Mouse (Mus musculus) olfactory bulb, adult 2 months (tissue): ENCODE data around the gene Ripor3. TPM values are rescaled to one million over a fixed set of nuclear protein-coding genes. Genes with fewer than 3 reads are reported as not detected.

ENCODE experiments used
- H3K27ac ChIP-seq: fragments of 200-500 bp; 2 replicates; pipeline ENCODE4 v1.5.1; 2012; ENCODE audit warnings: low read depth, low read length; ENCODE audit not compliant: insufficient read depth
- H3K4me1 ChIP-seq: fragments of 200-500 bp; 2 replicates; pipeline ENCODE4 v1.6.1; 2012; ENCODE audit warnings: low read length; ENCODE audit not compliant: control insufficient read depth, insufficient read depth
- H3K4me3 ChIP-seq: fragments of 200-500 bp; 2 replicates; pipeline ENCODE4 v1.5.1; 2012; ENCODE audit warnings: mild to moderate bottlenecking, low read depth, low read length, moderate library complexity; ENCODE audit not compliant: insufficient read depth
- CTCF ChIP-seq: fragments of 200-500 bp; IDR thresholded peaks from 2 replicates; pipeline ENCODE4 v1.5.1; 2012; ENCODE audit warnings: low read depth, mild to moderate bottlenecking, low read length, moderate library complexity; ENCODE audit not compliant: insufficient read depth
- POLR2A ChIP-seq: fragments of 200-500 bp; IDR thresholded peaks from 2 replicates; pipeline ENCODE4 v1.6.1; 2012; ENCODE audit warnings: mild to moderate bottlenecking, low read depth, low read length, moderate library complexity; ENCODE audit not compliant: insufficient read depth
- WGBS: fragments of 180-500 bp; shearing (Covaris S2); methylation state at CpG from one replicate; pipeline ENCODE4 v1.1.7; 2018; 5-methylcytosine and 5-hydroxymethylcytosine counted together
- polyA plus RNA-seq: library from polyadenylated mRNA; stranded (reverse); fragments of >200 nt; gene quantifications from 2 replicates; pipeline ENCODE4 v1.2.4, GENCODE M21; 2012; ENCODE audit warnings: low replicate concordance; ENCODE audit not compliant: missing spikeins, insufficient read depth, insufficient read length

The Ripor3 gene
- polyA plus RNA-seq, 1 experiment = not detected

GRCm38 (mm10) chr2:168037063-168037462 lies 26.6 kb upstream of the Ripor3 start:
- H3K4me1 ChIP-seq = no peaks in the 10 kb centered on the region
- TF ChIP-seq CTCF (no peak), POLR2A (no peak)
- H3K27ac ChIP-seq = no peak overlapping the region
- H3K4me3 ChIP-seq = no peak overlapping the region
- 64% methylated on average over 3 of the region's 3 CpGs for WGBS

- WGBS = 89% methylated on average over 6 of the region's 6 CpGs
- H3K27ac ChIP-seq = no peak overlapping the region
- no peaks in the 10 kb centered on the region for H3K4me1 ChIP-seq
- H3K4me3 ChIP-seq = no peak overlapping the region
- TF ChIP-seq CTCF (no peak), POLR2A (no peak)
Observed at GRCm38 (mm10) chr2:168035907-168036306, 25.5 kb upstream of the Ripor3 start.

GRCm38 (mm10) chr2:168033905-168034304 lies 23.5 kb upstream of the Ripor3 start:
- TF ChIP-seq POLR2A (no peak), CTCF (no peak)
- no peak overlapping the region for H3K4me3 ChIP-seq
- no peaks in the 10 kb centered on the region for H3K4me1 ChIP-seq
- no peak overlapping the region for H3K27ac ChIP-seq
- WGBS = 85% methylated on average over 10 of the region's 10 CpGs

- no peak overlapping the region for H3K4me3 ChIP-seq
- H3K4me1 ChIP-seq = no peaks in the 10 kb centered on the region
- 76% methylated on average over 2 of the region's 2 CpGs for WGBS
- no peak for TF ChIP-seq CTCF
- no peak overlapping the region for H3K27ac ChIP-seq
Observed at GRCm38 (mm10) chr2:168031842-168032241, 21.4 kb upstream of the Ripor3 start.

DNA sequence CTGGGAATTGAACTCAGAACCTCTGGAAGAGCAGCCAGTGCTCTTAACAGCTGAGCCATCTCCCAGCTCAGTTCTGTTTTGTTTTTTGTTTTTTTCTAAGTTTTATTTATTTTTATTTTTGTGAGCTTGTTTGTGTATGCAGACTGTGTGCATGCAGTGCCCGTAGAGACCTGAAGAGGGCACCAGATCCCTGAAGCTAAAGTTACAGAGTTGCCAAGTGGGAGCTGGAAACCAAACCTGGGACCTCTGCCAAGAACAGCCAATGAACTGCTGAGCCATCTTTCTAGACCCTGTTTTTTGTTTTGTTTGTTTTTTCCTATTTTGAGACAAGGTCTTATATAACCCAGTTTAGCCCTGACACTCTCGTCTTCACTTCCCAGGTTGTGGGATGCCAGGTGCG lies 18.0 kb upstream of the Ripor3 start:
- no peak overlapping the region for H3K27ac ChIP-seq
- 92% methylated on average over 3 of the region's 3 CpGs for WGBS

GRCm38 (mm10) chr2:168026467-168026866 lies 16.0 kb upstream of the Ripor3 start:
- peaks cover 16% of the 10 kb centered on the region for H3K4me1 ChIP-seq
- 59% methylated on average over 3 of the region's 3 CpGs for WGBS
- no peak overlapping the region for H3K27ac ChIP-seq
- no peak for TF ChIP-seq CTCF
- no peak for TF ChIP-seq POLR2A
- no peak overlapping the region for H3K4me3 ChIP-seq

More for the DNA sequence above, 18.0 kb upstream of the Ripor3 start:
- peaks cover 16% of the 10 kb centered on the region for H3K4me1 ChIP-seq
- H3K4me3 ChIP-seq = no peak overlapping the region
- TF ChIP-seq CTCF (no peak), POLR2A (no peak)

- Histone ChIP-seq H3K27ac (no peak overlapping the region), H3K4me1 (peaks cover 16% of the 10 kb centered on the region), H3K4me3 (no peak overlapping the region)
- 93% methylated on average over 8 of the region's 8 CpGs for WGBS
- TF ChIP-seq POLR2A (no peak), CTCF (no peak)
Observed at GRCm38 (mm10) chr2:168025882-168026281, 15.5 kb upstream of the Ripor3 start.

- no peak for TF ChIP-seq CTCF
- TF ChIP-seq POLR2A = no peak
- peaks cover 16% of the 10 kb centered on the region for H3K4me1 ChIP-seq
- H3K27ac ChIP-seq = no peak overlapping the region
- H3K4me3 ChIP-seq = no peak overlapping the region
- 15% methylated on average over 12 of the region's 12 CpGs for WGBS
Observed at GRCm38 (mm10) chr2:168025174-168025573, 14.8 kb upstream of the Ripor3 start.

DNA sequence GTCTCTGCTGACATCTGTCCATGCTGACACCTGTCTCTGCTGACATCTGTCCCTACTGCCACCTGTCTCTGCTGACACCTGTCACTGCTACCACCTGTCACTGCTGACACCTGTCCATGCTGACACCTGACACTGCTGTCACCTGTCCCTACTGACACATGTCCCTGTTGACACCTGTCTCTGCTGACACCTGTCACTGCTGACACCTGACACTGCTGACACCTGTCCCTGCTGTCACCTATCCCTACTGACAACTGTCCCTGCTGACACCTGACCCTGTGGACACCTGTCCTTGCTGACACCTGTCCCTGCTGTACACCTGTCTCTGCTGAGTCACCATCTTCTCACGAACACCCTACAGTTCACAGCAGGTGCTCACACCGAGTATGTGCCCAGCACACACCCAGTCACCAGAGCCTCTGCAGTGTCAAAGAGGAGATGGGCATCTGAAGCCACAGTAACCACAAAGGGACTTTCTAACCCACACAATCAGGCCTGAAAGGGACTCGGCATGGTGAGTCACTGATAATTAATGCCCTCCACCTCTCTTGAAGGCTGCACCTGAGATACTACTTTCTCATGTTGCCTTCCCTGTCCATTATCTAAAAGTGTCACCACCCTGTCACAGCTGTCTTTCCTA lies 13.5 kb upstream of the Ripor3 start:
- Histone ChIP-seq H3K4me3 (no peak overlapping the region), H3K4me1 (peaks cover 16% of the 10 kb centered on the region), H3K27ac (no peak overlapping the region)
- TF ChIP-seq CTCF (no peak), POLR2A (no peak)
- WGBS = 54% methylated on average over 3 of the region's 3 CpGs
